Mouse (Mus musculus): ENCODE data around the gene Sdcbp2.

The Sdcbp2 gene

GRCm38 (mm10) chr2:151571873-151572700 is at the start of gene Sdcbp2:
TSS of gene Sdcbp2 (plus strand) at chr2:151572622.
- no peak for DNase-seq (ENCODE audit: low spot score in 2 of 2)

- no peak for DNase-seq (ENCODE audit: low spot score in 2 of 2)
Measured at GRCm38 (mm10) chr2:151524324-151525041, 47.9 kb upstream of the Sdcbp2 start.

GRCm38 (mm10) chr2:151525520-151525919 is 46.9 kb upstream of the Sdcbp2 start:
- no peak for DNase-seq (ENCODE audit: low spot score in 2 of 2)

GRCm38 (mm10) chr2:151528066-151528465 is 44.4 kb upstream of the Sdcbp2 start:
- DNase-seq (ENCODE audit: low spot score in 2 of 2), result no peak

- DNase-seq (ENCODE audit: low spot score in 2 of 2), result no peak
Measured at GRCm38 (mm10) chr2:151529169-151529568, 43.3 kb upstream of the Sdcbp2 start.

GRCm38 (mm10) chr2:151530378-151531230 is 41.8 kb upstream of the Sdcbp2 start:
- no peak for DNase-seq (ENCODE audit: low spot score in 2 of 2)

GRCm38 (mm10) chr2:151533632-151534031 is 38.8 kb upstream of the Sdcbp2 start:
- no peak for DNase-seq (ENCODE audit: low spot score in 2 of 2)

- no peak for DNase-seq (ENCODE audit: low spot score in 2 of 2)
Measured at GRCm38 (mm10) chr2:151535961-151536617, 36.3 kb upstream of the Sdcbp2 start.

GRCm38 (mm10) chr2:151536618-151536974 is 35.8 kb upstream of the Sdcbp2 start:
- DNase-seq (ENCODE audit: low spot score in 2 of 2), result no peak

- DNase-seq (ENCODE audit: low spot score in 2 of 2), result no peak
Measured at GRCm38 (mm10) chr2:151538646-151539045, 33.8 kb upstream of the Sdcbp2 start.

GRCm38 (mm10) chr2:151542323-151543062 is 29.9 kb upstream of the Sdcbp2 start, which contains the start of gene Fkbp1a:
TSS of gene Fkbp1a (plus strand) at chr2:151542483.
- peak; percentile 93 for DNase-seq (ENCODE audit: low spot score in 2 of 2)

- peak; percentile 12 to 29 for DNase-seq (ENCODE audit: low spot score in 2 of 2)
Measured at GRCm38 (mm10) chr2:151543063-151543895, 29.1 kb upstream of the Sdcbp2 start.

GRCm38 (mm10) chr2:151544673-151545072 is 27.7 kb upstream of the Sdcbp2 start:
- DNase-seq (ENCODE audit: low spot score in 2 of 2), result no peak

GRCm38 (mm10) chr2:151546571-151546970 is 25.9 kb upstream of the Sdcbp2 start:
- DNase-seq (ENCODE audit: low spot score in 2 of 2), result no peak

- no peak for DNase-seq (ENCODE audit: low spot score in 2 of 2)
Measured at GRCm38 (mm10) chr2:151549615-151550121, 22.8 kb upstream of the Sdcbp2 start.

GRCm38 (mm10) chr2:151562930-151563921 is 9.2 kb upstream of the Sdcbp2 start:
- peak; percentile 24 to 36 for DNase-seq (ENCODE audit: low spot score in 2 of 2)

- DNase-seq (ENCODE audit: low spot score in 2 of 2), result no peak
Measured at GRCm38 (mm10) chr2:151564006-151564405, 8.4 kb upstream of the Sdcbp2 start.

GRCm38 (mm10) chr2:151564986-151565385 is 7.4 kb upstream of the Sdcbp2 start:
- DNase-seq (ENCODE audit: low spot score in 2 of 2), result no peak

Data from spleen, postnatal 36 days (tissue).